In the genomic region with DNA sequence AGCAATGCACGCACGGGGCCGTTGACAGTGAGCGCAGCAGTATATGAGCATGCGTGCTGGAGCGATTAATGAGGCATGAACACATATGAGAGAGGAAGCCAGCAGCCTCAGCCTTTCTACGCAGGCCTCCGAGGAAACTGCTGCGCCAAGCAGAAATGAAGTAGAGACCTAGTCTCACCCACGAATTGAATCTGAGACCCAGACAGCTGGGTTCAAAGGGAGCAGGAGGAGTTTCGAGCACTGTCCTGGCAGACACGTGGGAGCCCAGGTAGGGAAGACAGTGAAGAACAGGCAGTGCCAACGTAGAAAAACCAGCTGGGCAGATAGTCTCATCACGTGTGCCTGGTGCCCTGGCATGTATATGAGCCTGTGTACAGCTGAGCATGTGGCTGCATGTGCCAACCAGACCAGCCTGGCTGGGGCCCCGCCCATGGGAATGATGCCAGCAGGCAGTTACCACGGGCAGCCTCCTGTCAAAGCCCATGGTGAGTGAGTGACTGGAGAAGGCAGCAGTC, we compare ENCODE assay signal across 9 mouse cellular contexts. TPM values are rescaled to one million over a fixed set of nuclear protein-coding genes. Genes with fewer than 3 reads are reported as not detected.
DNase-seq lines count a peak whose midpoint lies in the region; ATAC-seq and TF ChIP-seq lines count a peak whose summit lies in the region.
"Had no signal": no experiment of that assay in that cellular context is flagged by ENCODE, and none has a peak within 500 bp of the region (broad histone marks: within the 10 kb centered on the region; RNA-seq: fewer than 3 reads in every experiment).

No protein-coding gene starts in this region.

- DNase-seq in heart, adult 11 months, result peak; percentile 92
- no peak for DNase-seq in heart, adult 8-10 months (ENCODE audit: low spot score)
- DNase-seq in testis, postnatal 14 days (ENCODE audit: low spot score), result no peak
- peak; percentile 67 to 78 for DNase-seq in kidney, adult 8-10 months
- no peak for DNase-seq in liver
- no peak for DNase-seq in heart, postnatal 14 days

- H3K4me2 ChIP-seq in stomach, embryonic 15.5 days, result no peak overlapping the region

- no peak for TF ChIP-seq CTCF in testis, adult 2 months (IDR thresholded peaks at IDR 0.05; ENCODE audit: control insufficient read depth, insufficient read depth, insufficient replicate concordance, low read depth, low read length)

- ATAC-seq in stomach, embryonic 15.5 days (ENCODE audit: insufficient read depth, low FRiP score, low read depth), result 0 out of 2 replicates have a peak, but pooled peaks have one; percentile 24
- ATAC-seq: Patski had no signal

- H3K9me3 ChIP-seq in stomach, embryonic 15.5 days, result no peaks in the 10 kb centered on the region

- peak; percentile 30; the same call in 1 of the 2 replicates for TF ChIP-seq POLR2A in testis, adult 2 months (IDR thresholded peaks at IDR 0.05; ENCODE audit: control insufficient read depth, low read depth, low read length)

- H3K4me3 ChIP-seq in testis, adult 2 months (ENCODE audit: control insufficient read depth, low read depth, low read length), result peak overlapping the region; percentile 30
- H3K4me3 ChIP-seq in stomach, embryonic 15.5 days (replicated peaks), result no peak overlapping the region

- H3K27ac ChIP-seq in testis, adult 2 months (ENCODE audit: control insufficient read depth, insufficient read depth, low read depth, low read length), result peak overlapping the region; percentile 63; the same call in 1 of the 2 replicates
- 0 out of 2 replicates have a peak overlapping the region, but pooled peaks have one; percentile 36 for H3K27ac ChIP-seq in stomach, embryonic 15.5 days

- H3K27me3 ChIP-seq in testis, adult 2 months (ENCODE audit: control insufficient read depth, insufficient read depth, low read length), result no peaks in the 10 kb centered on the region
- H3K27me3 ChIP-seq in stomach, embryonic 15.5 days (replicated peaks), result no peaks in the 10 kb centered on the region
- H3K27me3 ChIP-seq: Patski had no signal

- WGBS in stomach, embryonic 15.5 days, result 73% methylated on average over 16 of the region's 16 CpGs

- H3K36me3 ChIP-seq in testis, adult 2 months (ENCODE audit: control insufficient read depth, insufficient read depth, low read length), result no peaks in the 10 kb centered on the region
- H3K36me3 ChIP-seq in stomach, embryonic 15.5 days, result no peaks in the 10 kb centered on the region

- H3K9ac ChIP-seq in stomach, embryonic 15.5 days, result no peak overlapping the region

- intact Hi-C loops in heart, postnatal 14 days (cut with DNase I), result loop anchor here (1.0 kb wide), 1 partner anchor 148 kb away; no protein-coding TSS in a partner anchor

- H3K4me1 ChIP-seq in testis, adult 2 months (ENCODE audit: control insufficient read depth, insufficient read depth, low read length), result peaks cover 4% of the 10 kb centered on the region
- H3K4me1 ChIP-seq in stomach, embryonic 15.5 days, result peaks cover 14% of the 10 kb centered on the region

RNA-seq across cellular contexts. Expression of a gene that starts 6.5 kb away (rescaled TPM):
- 10 to 100 TPM in 1 of 4 experiments, 1 to 10 TPM in 3; 7.5 to 10.2 (median 7.8) TPM for total RNA-seq in heart, adult 8-10 months (2022)
- polyA plus RNA-seq in testis, adult 2 months (2012; rRNA removed), result 7.8 and 8.1 TPM in 2 replicates
- polyA plus RNA-seq in stomach, embryonic 15.5 days (2015; fragmentation: Nextera tagmentation; extraction: Ambion mirVana), result 16.7 and 17.4 TPM in 2 replicates
- 10 to 100 TPM; 12.3 to 13.7 TPM for total RNA-seq in heart, postnatal 14 days (2021)

Comparison
In these comparisons a context has a peak if more than half of its experiments do, and no peak if none do; other contexts are left out.
1. DNase-seq: peak in heart, adult 11 months (single experiment) and kidney, adult 8-10 months (2 of 2); none in heart, adult 8-10 months (single experiment), testis, postnatal 14 days (single experiment), liver (single experiment) and heart, postnatal 14 days (0 of 2).